Mouse (Mus musculus) yolk sac, embryonic 10.5 days (tissue): ENCODE measurements around the gene Masp1.

Experiments used
- DNase-seq: peaks from one replicate; pipeline ENCODE4 v3.0.0-alpha.2; 2017; ENCODE audit warnings: low spot score

Gene Masp1

DNA sequence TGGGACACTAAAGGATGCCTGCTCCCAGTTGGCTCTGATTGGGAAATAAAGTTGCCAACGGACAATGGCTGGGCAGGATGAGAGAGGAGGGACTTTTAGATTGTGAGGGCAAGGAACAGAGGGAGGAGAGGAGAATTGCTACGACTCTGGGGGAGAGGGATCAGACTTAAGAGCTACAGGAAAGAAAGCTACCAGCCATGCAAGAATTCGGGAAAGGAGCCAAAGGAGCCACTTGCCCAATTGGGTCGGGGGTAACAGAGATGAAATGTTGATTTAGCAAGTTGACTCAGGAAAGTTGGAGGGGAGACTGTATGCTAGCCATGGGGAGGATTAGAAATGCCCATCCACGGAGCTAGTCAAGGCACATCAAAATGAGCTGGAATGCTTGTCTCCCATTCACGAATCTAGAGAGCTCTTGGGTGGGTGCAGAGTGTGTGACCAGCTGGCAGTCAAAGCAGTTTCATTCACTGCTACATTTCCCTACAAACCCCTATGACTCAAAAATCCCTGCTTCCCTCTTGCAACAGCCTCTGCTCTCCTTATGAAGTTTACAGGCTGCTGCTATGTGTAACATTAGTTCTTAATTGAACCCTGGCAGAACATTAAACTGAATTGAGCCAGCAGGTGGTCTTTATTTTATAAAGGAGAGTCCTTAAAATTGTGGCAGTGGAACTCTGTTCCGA is 61.6 kb downstream of the Masp1 start:
- no peak for DNase-seq

GRCm38 (mm10) chr16:23457338-23457737 is 63.3 kb downstream of the Masp1 start:
- no peak for DNase-seq

- DNase-seq: no peak
These were observed 64.1 kb downstream of the Masp1 start for GRCm38 (mm10) chr16:23456534-23456933.

GRCm38 (mm10) chr16:23454376-23454775 is 66.2 kb downstream of the Masp1 start:
- no peak for DNase-seq

DNA sequence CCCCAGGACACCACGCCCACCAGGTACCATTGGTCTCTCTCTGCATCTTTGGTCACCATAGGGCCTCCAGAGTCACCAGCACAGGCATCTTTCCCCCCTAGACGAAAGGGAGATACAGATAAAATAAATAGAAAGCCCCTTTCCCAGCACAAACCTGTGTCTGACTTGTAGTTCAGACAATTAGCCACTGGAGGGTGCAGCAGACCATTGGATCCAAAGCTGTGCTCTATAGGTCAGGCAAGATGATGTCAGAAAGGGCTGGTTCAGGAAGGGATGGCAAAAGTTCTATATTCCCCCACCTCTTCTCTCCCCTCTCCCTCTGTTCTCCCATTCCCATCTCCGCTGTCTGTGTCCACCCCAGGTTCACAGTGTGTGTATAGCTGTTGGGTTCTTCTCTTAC is 68.1 kb downstream of the Masp1 start:
- peak; percentile 18 for DNase-seq

DNA sequence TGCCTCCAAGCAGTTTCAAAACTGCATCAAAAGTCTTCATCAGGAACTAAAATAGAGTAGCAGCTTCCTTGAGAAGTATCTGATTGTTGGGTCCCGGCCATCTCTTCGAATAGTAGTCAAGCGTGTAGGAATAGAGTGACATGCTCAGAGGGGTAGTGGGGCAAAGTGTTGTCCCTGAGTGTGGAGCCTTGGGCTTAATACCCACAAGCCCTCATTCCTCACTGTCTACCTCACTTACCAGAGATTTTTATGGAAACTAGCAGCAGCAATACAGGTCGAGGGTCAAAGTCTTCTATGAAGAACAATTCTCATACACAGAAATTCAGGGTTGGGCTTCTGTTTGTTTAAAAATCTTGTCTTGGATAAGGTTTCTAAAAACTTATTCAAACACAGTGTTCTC is 69.8 kb downstream of the Masp1 start:
- DNase-seq: no peak

- no peak for DNase-seq
These were observed 70.7 kb downstream of the Masp1 start for GRCm38 (mm10) chr16:23449946-23450345.

DNA sequence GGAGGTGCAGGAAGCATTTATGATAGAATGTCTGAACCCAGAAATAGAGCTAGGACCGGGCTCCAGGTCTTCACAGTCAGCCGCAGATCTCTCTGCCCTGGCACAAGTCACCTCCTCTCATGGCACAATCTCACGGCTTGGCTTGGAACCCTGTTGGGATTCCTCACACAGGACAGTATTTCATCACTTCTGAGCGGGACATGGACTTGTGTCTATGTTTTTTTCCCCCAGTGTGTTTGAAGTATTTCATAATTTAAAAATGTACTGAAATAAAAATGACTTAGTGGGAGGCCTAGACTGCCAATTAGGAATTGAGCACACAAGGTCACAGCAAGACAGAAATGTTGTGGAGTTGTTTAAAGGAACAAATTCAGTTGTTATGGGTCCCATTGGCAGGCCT is 76.4 kb downstream of the Masp1 start:
- no peak for DNase-seq

DNA sequence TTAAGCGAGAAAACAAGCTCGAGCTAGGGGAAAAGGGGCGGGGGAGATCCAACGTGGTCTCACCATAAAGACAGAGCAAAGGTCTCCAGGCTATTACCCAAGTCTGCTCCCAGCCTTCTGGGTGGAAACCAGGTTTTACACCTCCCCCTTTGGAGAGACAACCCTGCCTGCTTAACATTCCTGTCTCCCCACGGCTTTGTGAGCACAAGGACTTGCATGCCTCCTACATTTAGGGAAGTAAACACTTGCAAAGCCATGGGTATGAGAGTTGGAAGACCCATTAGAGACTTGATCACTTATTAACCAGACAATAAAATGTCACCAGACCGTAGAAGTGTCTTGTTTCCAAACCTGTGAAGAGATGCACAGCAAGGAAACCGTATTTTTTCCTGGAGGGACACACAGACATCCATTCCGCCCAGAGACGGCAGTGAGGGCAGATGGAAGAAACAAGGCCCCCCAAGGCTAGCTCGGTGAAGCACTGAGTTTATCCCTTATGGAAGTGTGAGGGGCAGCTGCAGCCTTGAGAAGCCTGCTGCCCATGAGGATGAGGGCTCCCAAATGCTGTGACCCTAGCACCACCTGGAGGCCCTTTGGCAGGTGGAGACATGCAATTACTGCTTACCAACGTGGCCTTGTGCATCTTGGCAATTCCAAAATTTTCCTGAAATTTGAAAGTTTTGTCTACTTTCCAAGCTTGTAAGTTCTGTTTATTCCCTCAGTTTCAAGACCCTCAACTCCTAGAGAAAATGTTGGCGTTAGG is 83.0 kb downstream of the Masp1 start:
- DNase-seq: peak; percentile 77

DNA sequence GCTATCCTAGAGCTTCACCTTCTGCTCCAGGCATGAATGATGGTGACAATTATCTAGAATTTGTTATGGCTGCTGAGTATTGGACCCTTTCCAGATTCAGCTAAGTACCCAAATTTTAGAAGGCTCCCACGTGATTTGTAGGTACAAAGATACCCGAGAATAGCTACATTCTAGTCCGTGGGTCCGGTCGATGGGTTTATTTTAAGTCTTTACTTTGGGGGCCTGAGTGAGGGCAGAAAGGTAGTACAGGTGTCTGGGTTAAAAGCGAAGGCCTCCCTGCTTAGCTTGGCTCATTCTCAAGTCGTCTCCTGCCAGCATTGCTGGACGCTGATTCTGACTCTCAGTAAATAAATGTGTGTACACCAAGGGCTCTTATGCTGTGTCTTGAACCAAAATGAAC is 90.6 kb downstream of the Masp1 start:
- DNase-seq: no peak

DNA sequence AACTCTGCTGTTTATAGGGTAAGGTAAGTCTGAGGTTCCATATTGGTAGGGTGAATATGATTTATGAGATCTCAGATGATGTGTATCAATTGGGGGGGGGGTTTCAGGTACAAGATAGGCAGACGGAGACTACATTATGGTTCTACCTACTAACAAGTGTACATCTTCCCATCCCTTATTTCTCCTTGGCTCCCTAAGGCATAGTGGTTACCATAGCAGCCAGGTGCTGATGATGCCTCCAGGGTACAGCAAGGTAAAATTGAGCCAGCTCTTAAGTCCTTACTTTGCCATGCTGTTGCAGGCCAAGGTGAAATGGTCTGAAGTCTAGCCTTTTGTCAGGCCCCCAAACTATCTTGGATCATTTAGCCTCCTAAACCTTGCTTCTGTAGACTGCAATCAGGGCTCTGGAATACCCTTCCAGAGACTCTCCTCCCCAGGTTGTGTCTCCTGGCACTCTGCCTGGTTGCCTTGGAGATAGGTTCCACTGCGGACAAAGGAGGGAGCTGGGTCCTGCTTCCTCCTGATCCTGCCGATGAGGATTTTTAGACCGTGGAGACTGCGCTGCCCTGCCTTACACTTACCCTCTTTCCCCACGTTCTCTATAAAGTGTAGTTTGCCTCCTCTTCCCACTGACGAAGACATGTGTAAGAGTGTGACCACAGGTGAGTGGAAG is 91.8 kb downstream of the Masp1 start, which contains the start of gene Rtp1:
Rtp1 (plus strand) TSS at position 487 of the 673 bp plus-strand sequence.
- DNase-seq: no peak

GRCm38 (mm10) chr16:23427701-23428100 is 92.9 kb downstream of the Masp1 start:
- no peak for DNase-seq

DNA sequence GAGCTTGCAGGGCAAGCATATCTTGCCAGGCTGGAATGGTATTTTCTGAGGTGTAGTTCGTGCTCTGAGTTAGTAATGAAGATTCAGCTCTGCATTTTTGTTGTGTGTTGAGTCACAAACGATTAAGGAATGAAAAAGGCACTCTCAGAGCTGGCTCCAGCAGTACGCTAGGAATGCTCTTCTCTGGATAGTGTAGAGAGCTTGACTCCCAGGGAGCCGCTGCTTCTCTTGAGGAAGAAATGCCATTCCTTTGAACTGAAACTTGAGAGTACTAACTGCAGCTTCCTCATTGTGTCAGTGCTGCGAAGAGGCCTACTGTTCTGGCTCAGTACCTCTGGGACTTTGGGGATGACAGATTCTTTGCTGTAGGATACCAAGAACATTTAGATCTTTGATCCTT is 96.8 kb downstream of the Masp1 start:
- DNase-seq: no peak

DNA sequence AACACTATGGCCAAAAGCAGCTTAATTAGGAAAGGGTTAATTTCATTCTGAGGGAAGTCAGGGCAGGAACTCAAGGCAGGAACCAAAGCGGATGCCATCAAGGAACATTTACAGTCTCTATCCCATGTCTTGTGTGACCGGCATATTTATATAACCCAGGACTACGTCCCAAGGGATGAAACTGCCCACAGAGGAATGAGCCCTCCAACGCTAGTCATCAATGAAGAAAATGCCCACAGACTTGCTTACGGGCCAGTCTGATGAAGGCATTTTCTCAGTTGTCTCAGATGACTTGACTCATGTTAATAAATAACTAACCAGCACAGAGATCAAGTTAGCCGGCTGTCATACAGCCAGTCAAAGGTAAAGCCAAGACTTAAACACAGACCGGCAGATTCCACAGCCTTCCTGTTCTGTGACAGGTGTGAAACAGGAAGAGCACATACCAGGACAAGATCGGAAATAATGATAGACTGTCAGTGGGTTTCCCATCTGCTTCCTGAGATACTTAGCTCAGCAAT is 101.0 kb downstream of the Masp1 start:
- peak; percentile 51 for DNase-seq

DNA sequence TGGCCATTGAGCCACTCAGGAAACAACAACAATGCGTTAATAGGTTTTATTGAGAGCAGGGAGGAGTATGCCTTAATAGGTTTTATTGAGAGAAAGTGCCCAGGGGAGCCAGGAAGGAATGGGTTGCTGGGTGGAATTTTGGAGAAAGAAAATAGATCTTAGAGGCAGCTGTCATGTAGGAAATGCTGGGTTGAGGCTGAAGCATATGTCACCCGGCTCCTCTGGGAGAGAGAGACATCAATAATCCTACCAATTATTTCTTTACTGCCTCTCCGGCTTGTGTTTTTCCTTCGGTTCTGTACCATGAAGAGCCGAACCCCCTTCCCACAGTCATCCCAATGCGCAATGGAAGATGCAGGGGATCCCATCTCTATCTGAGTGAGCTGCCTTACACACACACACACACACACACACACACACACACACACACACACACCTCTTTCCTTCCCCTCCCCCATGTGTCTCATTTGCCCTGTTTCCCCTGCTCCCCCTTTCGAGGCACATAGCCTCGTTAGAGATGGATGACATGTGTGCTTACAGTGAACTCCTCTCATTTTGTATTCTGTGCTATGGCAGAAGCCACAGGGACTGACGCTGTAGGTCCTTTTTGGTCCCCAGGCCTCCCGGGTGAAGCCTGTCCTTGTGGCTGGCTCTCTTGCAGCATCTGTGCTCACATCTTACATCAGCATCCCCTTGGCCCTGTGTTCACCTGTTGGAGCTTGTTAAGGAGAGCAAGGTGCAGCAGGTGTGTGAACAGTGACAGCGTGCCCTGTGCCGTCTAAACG is 103.0 kb downstream of the Masp1 start:
- no peak for DNase-seq

- DNase-seq: peak; percentile 51
These were observed 103.8 kb downstream of the Masp1 start for GRCm38 (mm10) chr16:23416657-23417293.

- no peak for DNase-seq
These were observed 104.4 kb downstream of the Masp1 start for GRCm38 (mm10) chr16:23416261-23416656.

GRCm38 (mm10) chr16:23412930-23413329 is 107.7 kb downstream of the Masp1 start:
- DNase-seq: no peak

GRCm38 (mm10) chr16:23403008-23403755 is 117.4 kb downstream of the Masp1 start:
- DNase-seq: peak; percentile 77

- DNase-seq: no peak
These were observed 118.7 kb downstream of the Masp1 start for GRCm38 (mm10) chr16:23401959-23402358.

DNA sequence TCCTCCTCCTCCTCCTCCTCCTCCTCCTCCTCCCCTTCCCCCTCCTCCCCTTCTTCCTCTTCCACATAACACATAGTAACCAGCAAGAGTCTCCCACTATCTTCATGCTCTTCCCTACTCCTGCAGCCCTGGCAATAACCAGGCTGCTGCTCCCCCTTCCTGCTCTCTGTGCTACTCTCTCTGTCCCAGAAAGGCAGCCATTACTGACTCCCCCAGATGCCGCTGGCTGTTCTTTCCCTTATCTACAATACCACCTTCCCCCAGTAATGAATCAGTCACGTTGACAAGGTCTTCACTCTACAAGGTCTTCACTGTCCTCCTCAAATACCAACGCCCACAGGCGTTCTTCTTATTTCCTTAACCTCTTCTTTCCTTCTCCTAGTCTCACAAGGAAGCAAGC is 119.2 kb downstream of the Masp1 start:
- peak; percentile 12 for DNase-seq
